Mouse (Mus musculus): Measurements from ENCODE around the gene Nes.

DNA sequence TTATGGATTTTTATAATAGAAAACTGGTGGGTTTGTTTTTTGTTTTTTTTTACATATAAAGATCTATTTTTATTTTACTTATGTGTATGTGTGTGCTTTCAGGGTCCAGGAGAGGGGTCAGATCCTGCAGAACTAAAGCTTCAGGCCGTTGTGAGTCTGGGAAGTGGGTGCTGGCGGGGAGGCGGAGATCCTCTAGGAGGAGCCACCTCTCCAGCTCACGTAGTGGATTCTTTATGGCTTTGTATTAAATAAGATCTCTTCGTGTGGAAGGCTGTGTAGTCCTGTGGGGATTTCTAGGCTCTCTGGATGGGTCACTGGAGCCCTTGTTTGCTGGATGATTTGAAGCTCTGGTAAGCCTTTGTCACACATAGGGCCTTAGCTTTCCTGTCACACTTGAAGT, 30.3 kb upstream of the Nes start:
- TF ChIP-seq GATA1 (IDR thresholded peaks at IDR 0.05; ENCODE audit: borderline replicate concordance, low read length) (no peak), FLI1 (IDR thresholded peaks at IDR 0.05; ENCODE audit: low read length) (no peak)

Data from megakaryocyte, embryonic 14.5 days (primary cell).